Mouse (Mus musculus) spleen, postnatal 36 days (tissue): ENCODE measurements around the gene Duox1.
"Not testable (repeated sequence)": the region's sequence is repeated elsewhere in the genome, so short reads cannot be mapped to it uniquely, and the experiment has no call there.

Experiments used
- DNase-seq, 2 experiments: peaks; one replicate each; pipeline ENCODE4 v3.0.0; 2022; ENCODE audit warnings: low spot score in 2 of 2, mixed read lengths in 1 of 2

Duox1 gene

GRCm38 (mm10) chr2:122311561-122311960, 3.9 kb upstream of the Duox1 start:
- no peak for DNase-seq

- DNase-seq: peak in 1 of 2 experiments; percentile 24
Measured at GRCm38 (mm10) chr2:122312722-122313417, 2.6 kb upstream of the Duox1 start.

- no peak for DNase-seq
Measured at GRCm38 (mm10) chr2:122313536-122313935, 1.9 kb upstream of the Duox1 start, which contains the start of gene Duoxa1. Gene Duoxa1 (minus strand): TSS chr2:122313730.

- no peak for DNase-seq
Measured at GRCm38 (mm10) chr2:122317384-122317783, 1.9 kb downstream of the Duox1 start.

GRCm38 (mm10) chr2:122323960-122324359, 8.5 kb downstream of the Duox1 start:
- DNase-seq: no peak

GRCm38 (mm10) chr2:122324586-122324985, 9.1 kb downstream of the Duox1 start:
- no peak for DNase-seq

GRCm38 (mm10) chr2:122325361-122325760, 9.9 kb downstream of the Duox1 start:
- no peak for DNase-seq

- no peak for DNase-seq
Measured at GRCm38 (mm10) chr2:122327986-122328385, 12.5 kb downstream of the Duox1 start.

- not testable (repeated sequence) for DNase-seq
Measured at GRCm38 (mm10) chr2:122330317-122330716, 14.8 kb downstream of the Duox1 start.

GRCm38 (mm10) chr2:122332222-122332621, 16.8 kb downstream of the Duox1 start:
- DNase-seq: no peak

GRCm38 (mm10) chr2:122334170-122334569, 18.7 kb downstream of the Duox1 start:
- no peak for DNase-seq

GRCm38 (mm10) chr2:122337291-122337690, 21.8 kb downstream of the Duox1 start:
- DNase-seq: no peak

- no peak for DNase-seq
Measured at GRCm38 (mm10) chr2:122345106-122345893, 29.8 kb downstream of the Duox1 start.

GRCm38 (mm10) chr2:122346164-122346563, 30.7 kb downstream of the Duox1 start:
- DNase-seq: not testable (repeated sequence)

- no peak for DNase-seq
Measured at GRCm38 (mm10) chr2:122347257-122347656, 31.8 kb downstream of the Duox1 start.

- DNase-seq: peak; percentile 74 to 75
Measured at GRCm38 (mm10) chr2:122348531-122349131, 33.2 kb downstream of the Duox1 start.

GRCm38 (mm10) chr2:122349136-122349785, 33.8 kb downstream of the Duox1 start:
- peak in 1 of 2 experiments; percentile 21 for DNase-seq

GRCm38 (mm10) chr2:122351156-122351930, 35.9 kb downstream of the Duox1 start:
- DNase-seq: no peak

GRCm38 (mm10) chr2:122351931-122352329, 36.5 kb downstream of the Duox1 start:
- no peak for DNase-seq

GRCm38 (mm10) chr2:122352992-122353391, 37.5 kb downstream of the Duox1 start:
- no peak for DNase-seq

- DNase-seq: no peak
Measured at GRCm38 (mm10) chr2:122353765-122354164, 38.3 kb downstream of the Duox1 start.
